Mouse (Mus musculus) midbrain, embryonic 12.5 days (tissue): Measurements from ENCODE around the gene Atp2b4. TPM values are rescaled to one million over a fixed set of nuclear protein-coding genes. Genes with fewer than 3 reads are reported as not detected.

ENCODE experiments used
- ATAC-seq: fragments of 200-750 bp; cut with Nextera tagmentation; 2 replicates; pipeline ENCODE4 v1.8.0; 2017; ENCODE audit warnings: low read depth, moderate TSS enrichment, moderate library complexity; ENCODE audit not compliant: low FRiP score
- H3K27ac ChIP-seq: fragments of 300-500 bp; sonication (generic); replicated peaks from 2 replicates; pipeline ENCODE4 v1.5.1; 2016; ENCODE audit warnings: mild to moderate bottlenecking
- H3K27me3 ChIP-seq: fragments of 300-500 bp; sonication (generic); 2 replicates; pipeline ENCODE4 v1.6.1; 2016; ENCODE audit warnings: mild to moderate bottlenecking
- H3K36me3 ChIP-seq: fragments of 300-500 bp; sonication (generic); 2 replicates; pipeline ENCODE4 v1.6.1; 2016
- H3K4me1 ChIP-seq: fragments of 300-500 bp; sonication (generic); 2 replicates; pipeline ENCODE4 v1.6.1; 2016
- H3K4me2 ChIP-seq: fragments of 300-500 bp; sonication (generic); replicated peaks from 2 replicates; pipeline ENCODE4 v1.6.1; 2016; ENCODE audit warnings: mild to moderate bottlenecking, moderate library complexity
- H3K4me3 ChIP-seq: fragments of 300-500 bp; sonication (generic); 2 replicates; pipeline ENCODE4 v1.5.1; 2016; ENCODE audit warnings: mild to moderate bottlenecking
- H3K9ac ChIP-seq: fragments of 300-500 bp; sonication (generic); replicated peaks from 2 replicates; pipeline ENCODE4 v1.6.1; 2016; ENCODE audit warnings: mild to moderate bottlenecking, moderate library complexity
- H3K9me3 ChIP-seq: fragments of 300-500 bp; sonication (generic); 2 replicates; pipeline ENCODE4 v1.6.1; 2016; ENCODE audit warnings: mild to moderate bottlenecking
- WGBS: fragments of 180-500 bp; shearing (Covaris S2); methylation state at CpG from one replicate; pipeline ENCODE4 v1.1.7; 2016; 5-methylcytosine and 5-hydroxymethylcytosine counted together
- polyA plus RNA-seq: library from polyadenylated mRNA; unstranded; fragments of >200 nt; fragmentation: Nextera tagmentation; extraction: Ambion mirVana; gene quantifications from 2 replicates; pipeline ENCODE4 v1.2.1, GENCODE M21; 2016

Atp2b4 gene
- polyA plus RNA-seq, 1 experiment from 2014 or later, result 8.3 TPM

- ATAC-seq, result no peak
- H3K4me2 ChIP-seq, result no peak overlapping the region
- WGBS, result 60% methylated on average over 5 of the region's 5 CpGs
These were observed 20.3 kb upstream of the Atp2b4 start for GRCm38 (mm10) chr1:133821144-133821543.

GRCm38 (mm10) chr1:133820100-133820499 lies 19.3 kb upstream of the Atp2b4 start:
- Histone ChIP-seq H3K27ac (no peak overlapping the region), H3K27me3 (peaks cover 13% of the 10 kb centered on the region; the same call in 1 of the 2 replicates), H3K9ac (no peak overlapping the region), H3K9me3 (no peaks in the 10 kb centered on the region), H3K4me2 (no peak overlapping the region), H3K4me1 (peaks cover 16% of the 10 kb centered on the region), H3K4me3 (no peak overlapping the region), H3K36me3 (no peaks in the 10 kb centered on the region)
- no peak for ATAC-seq
- 59% methylated on average over 2 of the region's 2 CpGs for WGBS

More at GRCm38 (mm10) chr1:133821144-133821543, 20.3 kb upstream of the Atp2b4 start:
- peaks cover 13% of the 10 kb centered on the region; the same call in 1 of the 2 replicates for H3K27me3 ChIP-seq
- no peaks in the 10 kb centered on the region for H3K9me3 ChIP-seq
- H3K4me3 ChIP-seq, result no peak overlapping the region
- H3K27ac ChIP-seq, result no peak overlapping the region
- no peak overlapping the region for H3K9ac ChIP-seq
- no peaks in the 10 kb centered on the region for H3K36me3 ChIP-seq
- H3K4me1 ChIP-seq, result peaks cover 27% of the 10 kb centered on the region

GRCm38 (mm10) chr1:133818531-133818930 lies 17.7 kb upstream of the Atp2b4 start:
- Histone ChIP-seq H3K27ac (no peak overlapping the region), H3K4me3 (no peak overlapping the region), H3K9me3 (no peaks in the 10 kb centered on the region), H3K36me3 (no peaks in the 10 kb centered on the region), H3K9ac (no peak overlapping the region), H3K27me3 (peaks cover 13% of the 10 kb centered on the region; the same call in 1 of the 2 replicates), H3K4me2 (no peak overlapping the region), H3K4me1 (peaks cover 13% of the 10 kb centered on the region)
- WGBS, result 85% methylated on average over 2 of the region's 2 CpGs
- ATAC-seq, result no peak

GRCm38 (mm10) chr1:133815747-133816491 lies 15.1 kb upstream of the Atp2b4 start:
- H3K27me3 ChIP-seq, result 0 out of 2 replicates have a peak, but pooled peaks cover 5% of the 10 kb centered on the region
- no peaks in the 10 kb centered on the region for H3K36me3 ChIP-seq
- H3K9me3 ChIP-seq, result no peaks in the 10 kb centered on the region
- WGBS, result 79% methylated on average over 12 of the region's 12 CpGs
- no peak overlapping the region for H3K27ac ChIP-seq
- no peaks in the 10 kb centered on the region for H3K4me1 ChIP-seq
- no peak overlapping the region for H3K9ac ChIP-seq
- H3K4me3 ChIP-seq, result no peak overlapping the region
- H3K4me2 ChIP-seq, result no peak overlapping the region
- no peak for ATAC-seq

- WGBS, result 57% methylated on average over 5 of the region's 5 CpGs
- no peaks in the 10 kb centered on the region for H3K9me3 ChIP-seq
- H3K4me1 ChIP-seq, result no peaks in the 10 kb centered on the region
- H3K4me2 ChIP-seq, result no peak overlapping the region
- H3K27ac ChIP-seq, result no peak overlapping the region
- no peak for ATAC-seq
- H3K9ac ChIP-seq, result no peak overlapping the region
- no peaks in the 10 kb centered on the region for H3K27me3 ChIP-seq
- H3K36me3 ChIP-seq, result no peaks in the 10 kb centered on the region
- no peak overlapping the region for H3K4me3 ChIP-seq
These were observed 8.5 kb upstream of the Atp2b4 start for GRCm38 (mm10) chr1:133809376-133809775.

- Histone ChIP-seq H3K4me3 (no peak overlapping the region), H3K27ac (no peak overlapping the region), H3K36me3 (no peaks in the 10 kb centered on the region), H3K27me3 (peaks cover 6% of the 10 kb centered on the region; the same call in 1 of the 2 replicates), H3K9me3 (no peaks in the 10 kb centered on the region), H3K9ac (no peak overlapping the region), H3K4me1 (no peaks in the 10 kb centered on the region), H3K4me2 (no peak overlapping the region)
- 88% methylated on average over 8 of the region's 8 CpGs for WGBS
- no peak for ATAC-seq
These were observed 7.2 kb upstream of the Atp2b4 start for GRCm38 (mm10) chr1:133808020-133808419.

- Histone ChIP-seq H3K4me1 (peaks cover 35% of the 10 kb centered on the region), H3K4me2 (no peak overlapping the region), H3K9ac (no peak overlapping the region), H3K27ac (no peak overlapping the region), H3K27me3 (peaks cover 39% of the 10 kb centered on the region), H3K9me3 (no peaks in the 10 kb centered on the region), H3K36me3 (no peaks in the 10 kb centered on the region), H3K4me3 (no peak overlapping the region)
- 77% methylated on average over 5 of the region's 5 CpGs for WGBS
- ATAC-seq, result no peak
These were observed 902 bp upstream of the Atp2b4 start for GRCm38 (mm10) chr1:133801743-133802142.

GRCm38 (mm10) chr1:133800512-133800911 lies 329 bp downstream of the Atp2b4 start:
- under 1% methylated on average over 16 of the region's 16 CpGs for WGBS
- Histone ChIP-seq H3K4me3 (peak overlapping the region; percentile 56), H3K36me3 (no peaks in the 10 kb centered on the region), H3K27ac (no peak overlapping the region), H3K27me3 (peaks cover 39% of the 10 kb centered on the region), H3K9ac (peak overlapping the region; percentile 46), H3K9me3 (no peaks in the 10 kb centered on the region), H3K4me2 (peak overlapping the region; percentile 96), H3K4me1 (peaks cover 35% of the 10 kb centered on the region)
- peak; percentile 46; the same call in 1 of the 2 replicates for ATAC-seq

GRCm38 (mm10) chr1:133799686-133800445 lies 975 bp downstream of the Atp2b4 start:
- H3K9me3 ChIP-seq, result no peaks in the 10 kb centered on the region
- no peak for ATAC-seq
- 1% methylated on average over 21 of the region's 21 CpGs for WGBS
- H3K27ac ChIP-seq, result no peak overlapping the region
- no peaks in the 10 kb centered on the region for H3K36me3 ChIP-seq
- H3K4me2 ChIP-seq, result peak overlapping the region; percentile 96
- peaks cover 39% of the 10 kb centered on the region for H3K27me3 ChIP-seq
- peak overlapping the region; percentile 56 for H3K4me3 ChIP-seq
- H3K9ac ChIP-seq, result no peak overlapping the region
- H3K4me1 ChIP-seq, result peaks cover 35% of the 10 kb centered on the region

GRCm38 (mm10) chr1:133798821-133799415 lies 1.9 kb downstream of the Atp2b4 start:
- 0 out of 2 replicates have a peak overlapping the region, but pooled peaks have one; percentile 56 for H3K4me3 ChIP-seq
- H3K9ac ChIP-seq, result 0 out of 2 replicates have a peak overlapping the region, but pooled peaks have one; percentile 20
- H3K27me3 ChIP-seq, result peaks cover 39% of the 10 kb centered on the region

GRCm38 (mm10) chr1:133797979-133798820 lies 2.6 kb downstream of the Atp2b4 start:
- Histone ChIP-seq H3K27me3 (peaks cover 35% of the 10 kb centered on the region), H3K27ac (no peak overlapping the region), H3K4me3 (no peak overlapping the region), H3K4me1 (peaks cover 35% of the 10 kb centered on the region), H3K9ac (0 out of 2 replicates have a peak overlapping the region, but pooled peaks have one; percentile 20), H3K36me3 (no peaks in the 10 kb centered on the region), H3K4me2 (peak overlapping the region; percentile 96), H3K9me3 (no peaks in the 10 kb centered on the region)
- ATAC-seq, result no peak
- WGBS, result 27% methylated on average over 9 of the region's 9 CpGs

More at GRCm38 (mm10) chr1:133798821-133799415, 1.9 kb downstream of the Atp2b4 start:
- ATAC-seq, result no peak
- Histone ChIP-seq H3K9me3 (no peaks in the 10 kb centered on the region), H3K36me3 (no peaks in the 10 kb centered on the region), H3K27ac (no peak overlapping the region), H3K4me2 (peak overlapping the region; percentile 96), H3K4me1 (peaks cover 35% of the 10 kb centered on the region)
- 57% methylated on average over 1 of the region's 1 CpGs for WGBS
